Mouse (Mus musculus): ENCODE measurements around the gene Tmem201. TPM values are rescaled to one million over a fixed set of nuclear protein-coding genes. Genes with fewer than 3 reads are reported as not detected.

The Tmem201 gene
- polyA plus RNA-seq, 1 experiment from 2014 or later, result 51.1 TPM

- no peaks in the 10 kb centered on the region for H3K9me3 ChIP-seq
- no peak overlapping the region for H3K9ac ChIP-seq
- no peaks in the 10 kb centered on the region for H3K36me3 ChIP-seq (replicated peaks)
- H3K4me1 ChIP-seq, result no peaks in the 10 kb centered on the region
- 82% methylated on average over 12 of the region's 12 CpGs for WGBS
- no peaks in the 10 kb centered on the region for H3K27me3 ChIP-seq (replicated peaks)
- H3K4me2 ChIP-seq, result no peak overlapping the region
- ATAC-seq (replicated peaks), result no peak
- H3K27ac ChIP-seq, result no peak overlapping the region
- H3K4me3 ChIP-seq, result no peak overlapping the region
These were observed 47.8 kb downstream of the Tmem201 start for GRCm38 (mm10) chr4:149689822-149690700.

GRCm38 (mm10) chr4:149688861-149689260 lies 49.0 kb downstream of the Tmem201 start:
- Histone ChIP-seq H3K4me3 (no peak overlapping the region), H3K9ac (no peak overlapping the region), H3K9me3 (no peaks in the 10 kb centered on the region), H3K4me1 (no peaks in the 10 kb centered on the region), H3K27ac (no peak overlapping the region), H3K36me3 (replicated peaks) (no peaks in the 10 kb centered on the region), H3K4me2 (no peak overlapping the region), H3K27me3 (replicated peaks) (no peaks in the 10 kb centered on the region)
- no peak for ATAC-seq (replicated peaks)
- 67% methylated on average over 14 of the region's 14 CpGs for WGBS

GRCm38 (mm10) chr4:149684841-149685623 lies 52.8 kb downstream of the Tmem201 start:
- no peak overlapping the region for H3K27ac ChIP-seq
- no peaks in the 10 kb centered on the region for H3K27me3 ChIP-seq (replicated peaks)
- no peak overlapping the region for H3K4me2 ChIP-seq
- H3K9ac ChIP-seq, result no peak overlapping the region
- no peaks in the 10 kb centered on the region for H3K36me3 ChIP-seq (replicated peaks)
- no peak overlapping the region for H3K4me3 ChIP-seq
- H3K9me3 ChIP-seq, result no peaks in the 10 kb centered on the region
- WGBS, result 87% methylated on average over 11 of the region's 11 CpGs
- ATAC-seq (replicated peaks), result no peak
- no peaks in the 10 kb centered on the region for H3K4me1 ChIP-seq

- 24% methylated on average over 7 of the region's 7 CpGs for WGBS
- Histone ChIP-seq H3K27ac (no peak overlapping the region), H3K4me3 (no peak overlapping the region), H3K27me3 (replicated peaks) (no peaks in the 10 kb centered on the region), H3K36me3 (replicated peaks) (no peaks in the 10 kb centered on the region), H3K4me2 (no peak overlapping the region), H3K9me3 (no peaks in the 10 kb centered on the region), H3K9ac (no peak overlapping the region), H3K4me1 (no peaks in the 10 kb centered on the region)
- no peak for ATAC-seq (replicated peaks)
These were observed 54.0 kb downstream of the Tmem201 start for GRCm38 (mm10) chr4:149683875-149684274.

- no peak for ATAC-seq (replicated peaks)
- Histone ChIP-seq H3K4me3 (no peak overlapping the region), H3K27me3 (replicated peaks) (no peaks in the 10 kb centered on the region), H3K9ac (no peak overlapping the region), H3K9me3 (no peaks in the 10 kb centered on the region), H3K36me3 (replicated peaks) (no peaks in the 10 kb centered on the region), H3K27ac (no peak overlapping the region), H3K4me2 (no peak overlapping the region), H3K4me1 (peaks cover 11% of the 10 kb centered on the region; the same call in 1 of the 2 replicates)
- WGBS, result 78% methylated on average over 11 of the region's 11 CpGs
These were observed 58.6 kb downstream of the Tmem201 start for GRCm38 (mm10) chr4:149679056-149679770.

GRCm38 (mm10) chr4:149678006-149678405 lies 59.8 kb downstream of the Tmem201 start:
- H3K36me3 ChIP-seq (replicated peaks), result no peaks in the 10 kb centered on the region; the same call in 1 of the 2 replicates
- no peak overlapping the region for H3K9ac ChIP-seq
- ATAC-seq (replicated peaks), result no peak
- WGBS, result 50% methylated on average over 1 of the region's 1 CpGs
- no peaks in the 10 kb centered on the region for H3K9me3 ChIP-seq
- no peaks in the 10 kb centered on the region for H3K27me3 ChIP-seq (replicated peaks)
- H3K27ac ChIP-seq, result no peak overlapping the region
- H3K4me1 ChIP-seq, result peaks cover 16% of the 10 kb centered on the region; the same call in 1 of the 2 replicates
- no peak overlapping the region for H3K4me2 ChIP-seq
- no peak overlapping the region for H3K4me3 ChIP-seq

- H3K27me3 ChIP-seq (replicated peaks), result no peaks in the 10 kb centered on the region
- WGBS, result 1% methylated on average over 56 of the region's 60 CpGs
- H3K27ac ChIP-seq, result peak overlapping the region; percentile 81
These were observed 62.2 kb downstream of the Tmem201 start for GRCm38 (mm10) chr4:149675378-149676261.

GRCm38 (mm10) chr4:149674814-149675377 lies 62.9 kb downstream of the Tmem201 start:
- H3K9ac ChIP-seq, result peak overlapping the region; percentile 64
- H3K4me2 ChIP-seq, result peak overlapping the region; percentile 71
- H3K27ac ChIP-seq, result peak overlapping the region; percentile 81
- H3K4me1 ChIP-seq, result peaks cover 16% of the 10 kb centered on the region; the same call in 1 of the 2 replicates
- no peak for ATAC-seq (replicated peaks)
- H3K27me3 ChIP-seq (replicated peaks), result no peaks in the 10 kb centered on the region
- WGBS, result 7% methylated on average over 8 of the region's 8 CpGs
- H3K36me3 ChIP-seq (replicated peaks), result no peaks in the 10 kb centered on the region; the same call in 1 of the 2 replicates
- H3K4me3 ChIP-seq, result peak overlapping the region; percentile 60
- no peaks in the 10 kb centered on the region for H3K9me3 ChIP-seq

More at GRCm38 (mm10) chr4:149675378-149676261, 62.2 kb downstream of the Tmem201 start:
- H3K9me3 ChIP-seq, result no peaks in the 10 kb centered on the region
- peak overlapping the region; percentile 71 for H3K4me2 ChIP-seq
- H3K9ac ChIP-seq, result peak overlapping the region; percentile 64
- peaks cover 16% of the 10 kb centered on the region; the same call in 1 of the 2 replicates for H3K4me1 ChIP-seq
- peak; percentile 94 for ATAC-seq (replicated peaks)
- H3K4me3 ChIP-seq, result peak overlapping the region; percentile 60
- H3K36me3 ChIP-seq (replicated peaks), result no peaks in the 10 kb centered on the region; the same call in 1 of the 2 replicates

GRCm38 (mm10) chr4:149672747-149673146 lies 65.1 kb downstream of the Tmem201 start:
- no peaks in the 10 kb centered on the region for H3K27me3 ChIP-seq (replicated peaks)
- no peak overlapping the region for H3K9ac ChIP-seq
- no peak overlapping the region for H3K27ac ChIP-seq
- H3K4me2 ChIP-seq, result no peak overlapping the region
- H3K4me1 ChIP-seq, result peaks cover 16% of the 10 kb centered on the region; the same call in 1 of the 2 replicates
- ATAC-seq (replicated peaks), result no peak
- no peak overlapping the region for H3K4me3 ChIP-seq
- no peaks in the 10 kb centered on the region for H3K9me3 ChIP-seq
- 94% methylated on average over 5 of the region's 5 CpGs for WGBS
- H3K36me3 ChIP-seq (replicated peaks), result no peaks in the 10 kb centered on the region; the same call in 1 of the 2 replicates

- no peaks in the 10 kb centered on the region for H3K27me3 ChIP-seq (replicated peaks)
- WGBS, result 95% methylated on average over 6 of the region's 6 CpGs
- no peaks in the 10 kb centered on the region for H3K9me3 ChIP-seq
- no peak for ATAC-seq (replicated peaks)
- no peaks in the 10 kb centered on the region; the same call in 1 of the 2 replicates for H3K36me3 ChIP-seq (replicated peaks)
- H3K4me1 ChIP-seq, result peaks cover 14% of the 10 kb centered on the region; the same call in 1 of the 2 replicates
- no peak overlapping the region for H3K4me2 ChIP-seq
- H3K9ac ChIP-seq, result no peak overlapping the region
- H3K27ac ChIP-seq, result no peak overlapping the region
- H3K4me3 ChIP-seq, result no peak overlapping the region
These were observed 66.7 kb downstream of the Tmem201 start for GRCm38 (mm10) chr4:149671175-149671574.

- Histone ChIP-seq H3K4me1 (no peaks in the 10 kb centered on the region), H3K9me3 (no peaks in the 10 kb centered on the region), H3K27me3 (replicated peaks) (no peaks in the 10 kb centered on the region), H3K9ac (no peak overlapping the region), H3K36me3 (replicated peaks) (peaks cover 5% of the 10 kb centered on the region; the same call in 1 of the 2 replicates), H3K27ac (no peak overlapping the region), H3K4me3 (no peak overlapping the region), H3K4me2 (no peak overlapping the region)
- 91% methylated on average over 6 of the region's 6 CpGs for WGBS
- ATAC-seq (replicated peaks), result no peak
These were observed 72.2 kb downstream of the Tmem201 start for GRCm38 (mm10) chr4:149665692-149666090.
